Mouse (Mus musculus) lung, adult 18-20 months (tissue): ENCODE data around the gene Mfsd2b.
A peak's percentile ranks its signal among the peaks of the same experiment; 100 is the strongest.

Experiments used
- DNase-seq, 2 experiments: peaks; one replicate each; pipeline ENCODE4 v3.0.0; 2022; ENCODE audit warnings: mixed read lengths in 2 of 2

Gene Mfsd2b

GRCm38 (mm10) chr12:4872983-4873477 is 1.1 kb downstream of the Mfsd2b start:
- no peak for DNase-seq

GRCm38 (mm10) chr12:4872273-4872672 is 1.9 kb downstream of the Mfsd2b start:
- no peak for DNase-seq

- DNase-seq = no peak
These were observed 2.9 kb downstream of the Mfsd2b start for GRCm38 (mm10) chr12:4871260-4871659.

- no peak for DNase-seq
These were observed 5.2 kb downstream of the Mfsd2b start for GRCm38 (mm10) chr12:4868924-4869323.

GRCm38 (mm10) chr12:4864338-4864690 is 9.8 kb downstream of the Mfsd2b start:
- DNase-seq = no peak

- peak in 1 of 2 experiments; percentile 55 for DNase-seq
These were observed 10.4 kb downstream of the Mfsd2b start for GRCm38 (mm10) chr12:4863654-4864337.

GRCm38 (mm10) chr12:4862672-4863071 is 11.5 kb downstream of the Mfsd2b start:
- DNase-seq = no peak

GRCm38 (mm10) chr12:4859241-4859914 is 14.8 kb downstream of the Mfsd2b start:
- DNase-seq = no peak

GRCm38 (mm10) chr12:4856834-4857233 is 17.3 kb downstream of the Mfsd2b start:
- DNase-seq = no peak

- DNase-seq = peak in 1 of 2 experiments; percentile 29
These were observed 18.0 kb downstream of the Mfsd2b start for GRCm38 (mm10) chr12:4856160-4856559.

- peak; percentile 27 to 37 for DNase-seq
These were observed 30.4 kb downstream of the Mfsd2b start for GRCm38 (mm10) chr12:4843741-4844140.

- peak; percentile 94 to 95 for DNase-seq
These were observed 31.1 kb downstream of the Mfsd2b start, which contains the start of gene Wdcp for GRCm38 (mm10) chr12:4842890-4843597. TSS of gene Wdcp (plus strand) at chr12:4843303.

GRCm38 (mm10) chr12:4842456-4842855 is 31.7 kb downstream of the Mfsd2b start:
- no peak for DNase-seq

- DNase-seq = peak; percentile 60 to 75
These were observed 32.7 kb downstream of the Mfsd2b start, which contains the start of gene Fkbp1b for GRCm38 (mm10) chr12:4841392-4841887. TSS of gene Fkbp1b (minus strand) at chr12:4841591.

- DNase-seq = peak; percentile 20 to 33
These were observed 33.4 kb downstream of the Mfsd2b start for GRCm38 (mm10) chr12:4840741-4841140.

- peak in 1 of 2 experiments; percentile 38 for DNase-seq
These were observed 34.1 kb downstream of the Mfsd2b start for GRCm38 (mm10) chr12:4840010-4840409.

- no peak for DNase-seq
These were observed 37.2 kb downstream of the Mfsd2b start for GRCm38 (mm10) chr12:4836959-4837358.

- no peak for DNase-seq
These were observed 46.9 kb downstream of the Mfsd2b start for GRCm38 (mm10) chr12:4827256-4827655.

- DNase-seq = peak; percentile 99
These were observed 56.6 kb downstream of the Mfsd2b start, which contains the start of gene Sf3b6 for GRCm38 (mm10) chr12:4817361-4818101. TSS of gene Sf3b6 (plus strand) at chr12:4817544.

- DNase-seq = no peak
These were observed 57.3 kb downstream of the Mfsd2b start for GRCm38 (mm10) chr12:4816680-4817360.

GRCm38 (mm10) chr12:4813636-4814035 is 60.5 kb downstream of the Mfsd2b start:
- peak in 1 of 2 experiments; percentile 5 for DNase-seq
